Mouse (Mus musculus) liver, postnatal 0 days (tissue): Measurements from ENCODE around the gene Lrch3.
A peak's percentile ranks its signal among the peaks of the same experiment; 100 is the strongest.

Source experiments
- CTCF ChIP-seq: sonication (generic); IDR thresholded peaks from 2 replicates; pipeline ENCODE4 v1.5.1; 2016; ENCODE audit warnings: antibody characterized with exemption, low read depth
- EP300 ChIP-seq: IDR thresholded peaks from 2 replicates; pipeline ENCODE4 v1.6.1; 2016; ENCODE audit warnings: antibody characterized with exemption, low read depth, mild to moderate bottlenecking

DNA sequence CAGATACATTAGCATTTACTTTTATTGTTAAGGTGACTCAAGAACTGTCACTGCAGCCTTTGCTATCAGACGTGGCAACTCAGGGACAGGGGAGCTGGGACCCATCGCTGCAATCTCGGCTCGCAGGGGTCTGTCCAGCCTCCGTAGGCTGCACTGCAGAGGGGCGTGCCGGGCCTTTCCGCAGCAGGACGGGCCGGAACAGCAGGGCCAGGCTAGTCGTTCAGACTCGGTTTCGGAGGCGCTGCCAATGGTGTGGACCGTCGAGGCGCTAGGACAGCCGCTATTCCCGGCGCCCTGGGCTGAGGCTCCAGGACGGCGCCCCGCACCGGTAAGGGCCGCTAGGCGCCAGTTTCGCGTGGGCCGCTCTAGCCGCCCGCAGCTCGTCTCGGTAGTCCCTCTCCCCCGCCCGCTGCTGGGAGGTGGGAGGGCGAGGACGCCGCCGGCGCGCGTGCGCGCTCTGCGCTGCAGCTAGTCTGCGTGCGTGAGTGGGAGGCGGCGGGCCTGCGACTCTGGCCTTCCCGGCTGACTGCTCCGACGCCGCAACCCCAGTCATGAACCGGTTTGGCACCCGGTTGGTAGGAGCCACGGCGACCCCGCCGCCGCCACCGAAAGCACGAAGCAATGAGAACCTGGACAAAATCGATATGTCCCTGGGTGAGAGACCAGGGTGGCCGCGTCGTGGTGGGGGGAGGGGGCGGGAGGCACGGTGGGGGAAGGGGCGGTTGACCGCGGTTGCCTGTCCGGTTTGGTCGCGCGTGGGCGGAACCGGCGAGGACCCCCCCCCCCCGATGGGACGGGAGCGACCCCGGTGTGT is 36.4 kb upstream of the Lrch3 start, which contains the start of the genes Fyttd1 and Rubcn:
- TF ChIP-seq CTCF (peak; percentile 62), EP300 (no peak)
